Mouse (Mus musculus): Measurements from ENCODE around the gene Son.
"Not testable (repeated sequence)": the region's sequence is repeated elsewhere in the genome, so short reads cannot be mapped to it uniquely, and the experiment has no call there.

Son gene

DNA sequence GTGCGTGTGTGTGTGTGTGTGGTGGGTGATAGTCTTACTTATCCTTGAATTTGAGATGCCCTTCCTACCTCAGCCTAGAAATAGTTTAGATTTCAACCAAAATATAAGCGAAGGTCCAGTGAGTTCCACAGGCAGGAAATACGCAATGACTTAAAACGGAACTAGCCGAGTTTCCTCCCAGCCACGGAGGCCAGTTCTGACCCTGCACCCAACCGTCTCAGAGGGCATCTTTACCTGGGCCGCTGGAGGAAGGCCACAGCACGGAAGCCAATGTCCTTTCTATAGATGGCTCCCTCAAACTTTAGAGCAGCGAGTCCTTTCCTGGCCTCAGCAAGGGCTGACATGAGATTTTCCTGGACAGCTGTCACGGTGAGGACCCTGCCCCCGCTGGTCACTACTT, 13.7 kb upstream of the Son start:
- in situ Hi-C loops (cut with MboI; ENCODE audit: low sequenced_read_pairs), result no loop called here

DNA sequence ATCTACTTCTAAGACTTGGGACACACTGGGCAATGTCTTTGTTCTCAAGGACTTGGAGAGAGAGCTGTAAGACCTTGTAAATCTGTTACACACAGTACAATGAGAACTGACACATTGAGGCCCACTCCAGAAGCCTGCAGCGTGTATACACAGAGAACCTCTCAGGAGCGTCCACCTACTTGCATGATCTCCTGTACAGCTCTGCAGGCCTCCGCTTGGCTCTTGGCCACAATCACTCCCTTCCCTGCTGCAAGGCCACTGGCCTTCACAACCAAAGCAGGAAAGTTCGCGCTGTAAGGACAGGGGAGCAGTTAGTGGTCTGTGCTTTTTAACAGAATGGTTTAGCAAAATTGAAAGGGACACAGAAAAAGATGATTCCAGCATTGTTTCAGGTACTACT, 8.1 kb upstream of the Son start:
- in situ Hi-C loops (cut with MboI; ENCODE audit: low sequenced_read_pairs), result no loop called here

DNA sequence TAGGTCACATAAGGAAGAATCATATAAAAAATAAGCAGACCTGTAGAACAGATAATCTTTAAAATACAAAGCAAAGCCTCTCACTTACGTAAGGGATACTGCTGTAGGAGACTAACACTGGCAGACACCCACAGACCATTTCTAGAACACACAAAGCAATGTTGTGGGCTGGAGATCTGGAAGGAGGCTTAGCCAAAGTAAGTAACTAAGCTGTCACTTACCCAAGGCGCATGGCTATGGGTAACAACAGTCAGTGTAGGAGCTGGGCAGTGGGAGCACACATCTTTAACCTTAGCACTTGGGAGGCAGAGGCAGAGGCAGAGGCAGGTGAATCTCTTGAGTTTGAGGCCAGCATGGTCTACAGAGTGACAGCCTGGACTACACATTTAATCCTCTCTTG, 7.7 kb upstream of the Son start:
- in situ Hi-C loops (cut with MboI; ENCODE audit: low sequenced_read_pairs), result no loop called here

DNA sequence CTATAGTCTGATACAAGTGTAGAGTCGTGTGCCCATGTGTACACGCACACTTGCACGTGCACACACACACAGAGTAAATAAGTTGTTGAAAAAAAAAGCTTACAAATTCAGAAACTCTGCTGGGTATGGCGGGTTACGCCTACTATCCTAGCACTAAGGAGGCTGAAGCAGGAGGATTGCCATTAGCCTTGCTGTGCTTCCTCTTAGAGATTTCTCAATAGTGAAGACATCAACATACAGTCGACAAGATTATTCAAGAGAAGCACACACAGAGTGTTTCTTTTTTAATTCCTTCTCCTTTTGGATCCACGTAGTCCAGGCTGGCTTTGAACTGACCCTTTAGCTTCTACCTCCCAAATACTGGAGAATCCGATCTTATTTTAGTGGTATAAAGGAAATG, 7.1 kb upstream of the Son start:
- in situ Hi-C loops (cut with MboI; ENCODE audit: low sequenced_read_pairs), result no loop called here

DNA sequence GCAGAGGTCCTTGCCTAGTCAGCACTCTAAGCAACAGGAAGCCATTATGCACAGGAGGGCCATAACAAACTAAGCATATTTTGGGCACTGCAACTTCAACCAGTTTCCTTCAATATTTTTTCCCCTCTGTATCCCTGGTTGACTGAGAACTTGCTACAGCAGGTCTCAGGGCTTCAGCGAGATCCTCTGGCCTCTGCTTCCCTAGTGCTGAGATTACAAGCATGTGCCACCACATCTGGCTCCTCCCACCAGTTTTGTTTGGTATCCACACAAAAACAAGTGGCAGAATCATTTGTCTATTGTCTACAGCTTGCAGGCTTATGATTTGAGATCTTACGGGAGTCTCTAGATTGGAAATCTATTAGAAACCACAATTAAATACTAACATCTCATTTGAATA, 2.4 kb upstream of the Son start:
- in situ Hi-C loops (cut with MboI; ENCODE audit: low sequenced_read_pairs), result no loop called here

DNA sequence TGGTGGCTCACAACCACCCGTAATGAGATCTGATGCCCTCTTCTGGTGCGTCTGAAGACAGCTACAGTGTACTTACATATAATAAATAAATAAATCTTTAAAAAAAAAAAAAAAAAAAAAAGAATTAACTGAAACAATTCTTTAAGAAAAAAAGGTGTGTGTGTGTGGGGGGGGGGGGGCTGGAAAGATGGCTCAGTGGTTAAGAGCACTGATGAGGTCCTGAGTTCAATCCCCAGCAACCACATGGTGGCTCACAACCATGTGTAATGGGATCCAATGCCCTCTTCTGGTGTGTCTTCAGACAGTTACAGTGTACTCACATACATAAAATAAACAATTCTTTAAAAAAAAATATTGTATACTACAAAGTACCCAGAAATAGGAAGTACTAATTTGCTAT, 1.9 kb upstream of the Son start:
- in situ Hi-C loops (cut with MboI; ENCODE audit: low sequenced_read_pairs), result not testable (repeated sequence)

DNA sequence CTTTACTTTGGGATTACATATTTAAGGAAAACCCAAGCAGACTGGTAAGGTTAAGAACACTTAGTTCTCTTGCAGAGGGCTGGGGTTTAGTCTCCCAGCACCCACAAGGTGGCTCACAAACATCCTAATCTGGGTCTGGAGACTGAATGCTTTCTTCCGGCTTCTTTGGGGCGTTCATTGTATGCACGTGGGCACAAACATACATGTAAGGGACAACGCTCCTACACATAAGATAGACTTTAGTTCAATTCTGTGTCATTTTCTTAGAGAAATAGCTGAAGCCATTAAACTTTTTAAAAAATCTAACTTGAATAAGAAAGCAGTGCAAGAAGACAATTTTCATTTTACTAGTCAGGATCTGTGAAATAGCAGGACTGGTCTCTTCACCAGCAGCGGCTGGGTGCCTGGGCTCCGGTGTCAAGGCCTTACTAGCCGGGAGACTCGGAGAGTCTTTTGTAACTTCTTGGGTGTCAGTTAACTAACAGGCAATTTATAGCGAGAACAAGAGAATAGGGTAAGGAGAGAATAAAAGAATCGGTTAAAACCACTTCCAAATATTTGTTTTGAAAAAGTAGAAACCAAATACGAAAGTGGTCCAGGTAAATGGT, 1.2 kb upstream of the Son start:
- in situ Hi-C loops (cut with MboI; ENCODE audit: low sequenced_read_pairs), result no loop called here

DNA sequence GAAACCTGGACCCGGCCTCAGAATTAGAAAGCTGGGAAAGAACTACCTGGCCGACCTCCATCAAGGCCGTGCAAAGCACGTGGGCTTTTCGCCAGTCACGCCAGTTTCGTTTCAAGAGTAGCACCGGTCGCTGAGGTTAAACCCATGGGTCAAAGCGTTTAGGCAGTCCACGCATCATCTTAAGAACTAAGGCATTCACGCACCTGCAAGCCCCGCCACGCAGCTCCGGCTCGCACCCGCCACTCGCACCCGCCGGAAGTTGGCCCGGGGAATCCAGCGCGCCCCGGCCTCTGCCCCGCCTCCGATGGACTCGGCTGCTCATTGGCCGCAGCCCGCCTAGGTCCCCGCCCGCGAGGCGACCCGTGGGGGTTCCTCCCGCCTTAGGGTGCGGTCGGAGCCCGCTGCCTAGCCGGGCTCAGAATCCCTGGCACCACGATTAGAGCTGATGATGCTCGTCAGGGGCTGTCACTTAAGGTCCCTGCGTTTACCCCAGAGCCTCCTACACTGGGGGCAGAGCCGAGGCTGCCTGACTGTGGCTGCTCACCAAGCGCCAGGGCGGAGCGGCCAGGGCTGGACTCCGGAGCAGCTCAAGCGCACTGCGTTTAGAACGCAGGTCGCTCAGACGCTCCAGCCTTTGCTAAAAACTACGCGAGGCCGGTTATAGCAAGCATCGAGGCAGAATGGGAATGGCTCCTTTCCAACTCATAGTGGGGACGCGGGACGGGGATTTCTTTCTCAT, 456 bp upstream of the Son start, which contains the start of gene Gart:
Gart (minus strand) TSS at position 272 of the 739 bp plus-strand sequence.
- in situ Hi-C loops (cut with MboI; ENCODE audit: low sequenced_read_pairs), result no loop called here

DNA sequence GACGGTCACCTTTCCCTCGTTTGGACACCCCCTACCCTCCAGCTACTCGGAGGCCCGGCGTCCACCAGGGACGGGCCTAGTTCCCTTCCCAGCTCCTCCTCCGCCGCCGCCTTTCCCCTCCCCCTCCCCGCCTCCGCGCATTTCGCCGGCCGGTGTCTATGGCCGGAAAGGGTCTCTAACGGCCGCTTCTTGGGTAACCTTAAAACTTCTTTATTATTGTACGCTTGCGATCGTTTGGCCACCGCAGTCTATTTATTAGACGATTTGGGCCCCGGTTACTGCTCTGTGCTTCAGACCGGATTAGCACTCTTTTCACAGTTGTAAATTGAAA, 879 bp downstream of the Son start:
- in situ Hi-C loops (cut with MboI; ENCODE audit: low sequenced_read_pairs), result no loop called here

DNA sequence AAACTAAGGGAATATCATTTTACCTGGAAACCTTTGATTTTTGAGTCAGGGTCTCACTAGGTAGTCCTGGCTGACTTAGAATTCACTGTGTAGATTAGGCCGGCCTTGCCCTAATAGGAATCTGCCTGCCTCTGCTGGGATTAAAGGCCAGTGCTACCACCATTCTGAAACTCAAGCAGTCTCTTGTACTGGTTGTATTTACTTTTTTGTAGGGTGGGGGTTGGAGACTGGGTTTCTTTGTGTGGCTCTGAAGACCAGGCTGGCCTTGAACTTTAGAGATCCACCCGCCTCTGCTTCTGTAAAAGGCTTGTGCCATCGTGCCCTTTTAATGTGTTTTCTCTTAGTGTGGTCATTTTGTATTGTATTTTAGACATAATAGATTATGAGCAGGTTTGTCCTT, 1.9 kb downstream of the Son start:
- in situ Hi-C loops (cut with MboI; ENCODE audit: low sequenced_read_pairs), result no loop called here

DNA sequence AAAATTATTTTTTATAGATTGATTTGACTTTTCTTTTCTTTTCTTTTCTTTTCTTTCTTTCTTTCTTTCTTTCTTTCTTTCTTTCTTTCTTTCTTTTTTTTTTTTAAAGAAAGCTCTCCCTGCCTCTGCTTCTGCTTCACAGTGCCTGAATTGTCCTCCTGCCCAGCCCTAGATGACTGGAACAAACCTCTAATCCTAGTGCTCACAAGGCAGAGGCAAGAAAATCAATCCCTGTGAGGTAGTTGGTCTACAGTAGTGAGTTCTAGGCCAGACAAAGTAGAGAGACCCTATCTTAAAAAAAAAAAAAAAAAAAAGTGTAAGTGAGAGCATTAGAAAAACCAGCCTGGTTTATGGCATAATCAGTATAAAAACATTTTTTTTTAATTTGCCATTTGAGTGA, 2.5 kb downstream of the Son start:
- in situ Hi-C loops (cut with MboI; ENCODE audit: low sequenced_read_pairs), result no loop called here

DNA sequence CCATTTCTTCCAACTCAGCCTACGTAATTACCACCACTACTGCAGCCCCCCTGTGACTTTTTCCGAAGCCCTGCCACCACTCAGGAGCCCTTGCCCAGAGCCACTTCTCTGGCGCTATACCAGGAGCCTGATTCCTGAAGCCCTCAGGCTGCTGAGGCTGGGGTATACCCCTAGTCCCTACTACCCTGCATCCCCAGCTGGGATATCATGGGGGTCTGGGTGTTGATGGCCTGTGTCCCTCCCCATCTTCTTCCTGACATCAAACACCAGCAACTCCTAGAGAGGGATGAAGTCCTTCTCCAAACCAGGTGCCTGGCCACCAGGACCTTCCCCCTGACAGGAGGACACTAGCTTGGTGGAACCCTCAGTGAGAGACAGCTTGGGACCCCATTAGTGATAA, 4.9 kb downstream of the Son start:
- in situ Hi-C loops (cut with MboI; ENCODE audit: low sequenced_read_pairs), result no loop called here

DNA sequence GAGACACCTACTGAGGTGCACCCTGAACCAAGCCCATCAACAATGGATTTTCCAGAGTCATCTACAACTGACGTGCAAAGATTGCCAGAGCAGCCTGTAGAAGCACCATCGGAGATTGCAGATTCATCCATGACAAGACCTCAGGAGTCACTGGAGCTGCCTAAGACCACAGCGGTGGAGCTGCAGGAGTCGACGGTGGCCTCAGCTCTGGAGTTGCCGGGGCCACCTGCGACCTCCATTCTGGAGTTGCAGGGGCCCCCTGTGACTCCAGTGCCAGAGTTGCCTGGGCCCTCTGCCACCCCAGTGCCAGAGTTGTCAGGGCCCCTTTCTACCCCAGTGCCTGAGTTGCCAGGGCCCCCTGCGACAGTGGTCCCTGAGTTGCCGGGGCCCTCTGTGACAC, 8.0 kb downstream of the Son start:
- in situ Hi-C loops (cut with MboI; ENCODE audit: low sequenced_read_pairs), result no loop called here

DNA sequence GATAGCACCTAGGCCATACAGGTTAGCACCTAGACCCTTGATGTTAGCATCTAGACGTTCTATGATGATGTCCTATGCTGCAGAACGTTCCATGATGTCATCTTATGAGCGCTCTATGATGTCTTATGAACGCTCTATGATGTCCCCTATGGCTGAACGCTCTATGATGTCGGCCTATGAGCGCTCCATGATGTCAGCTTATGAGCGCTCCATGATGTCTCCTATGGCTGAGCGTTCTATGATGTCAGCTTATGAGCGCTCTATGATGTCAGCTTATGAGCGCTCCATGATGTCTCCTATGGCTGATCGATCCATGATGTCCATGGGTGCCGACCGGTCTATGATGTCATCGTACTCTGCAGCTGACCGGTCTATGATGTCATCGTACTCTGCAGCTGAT, 10.0 kb downstream of the Son start:
- in situ Hi-C loops (cut with MboI; ENCODE audit: low sequenced_read_pairs), result no loop called here

DNA sequence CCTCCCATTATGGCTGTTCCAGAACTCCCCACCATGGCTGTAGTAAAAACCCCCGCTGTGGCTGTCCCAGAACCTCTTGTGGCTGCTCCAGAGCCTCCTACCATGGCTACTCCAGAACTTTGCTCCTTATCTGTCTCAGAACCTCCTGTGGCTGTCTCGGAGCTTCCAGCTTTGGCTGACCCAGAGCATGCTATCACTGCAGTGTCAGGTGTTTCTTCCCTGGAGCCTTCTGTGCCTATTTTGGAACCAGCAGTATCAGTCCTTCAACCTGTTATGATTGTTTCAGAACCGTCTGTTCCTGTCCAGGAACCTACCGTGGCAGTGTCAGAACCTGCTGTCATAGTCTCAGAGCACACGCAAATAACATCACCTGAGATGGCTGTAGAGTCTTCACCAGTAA, 11.2 kb downstream of the Son start:
- in situ Hi-C loops (cut with MboI; ENCODE audit: low sequenced_read_pairs), result no loop called here

DNA sequence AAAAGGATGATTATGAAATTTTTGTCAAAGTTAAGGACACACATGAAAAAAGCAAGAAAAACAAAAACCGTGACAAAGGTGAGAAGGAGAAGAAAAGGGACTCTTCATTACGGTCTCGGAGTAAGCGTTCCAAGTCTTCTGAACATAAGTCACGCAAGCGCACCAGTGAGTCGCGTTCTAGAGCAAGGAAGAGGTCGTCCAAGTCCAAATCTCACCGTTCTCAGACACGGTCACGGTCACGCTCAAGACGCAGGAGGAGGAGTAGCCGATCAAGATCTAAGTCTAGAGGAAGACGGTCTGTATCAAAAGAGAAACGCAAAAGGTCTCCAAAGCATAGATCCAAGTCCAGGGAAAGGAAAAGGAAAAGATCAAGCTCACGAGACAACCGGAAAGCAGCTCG, 12.5 kb downstream of the Son start:
- in situ Hi-C loops (cut with MboI; ENCODE audit: low sequenced_read_pairs), result no loop called here

DNA sequence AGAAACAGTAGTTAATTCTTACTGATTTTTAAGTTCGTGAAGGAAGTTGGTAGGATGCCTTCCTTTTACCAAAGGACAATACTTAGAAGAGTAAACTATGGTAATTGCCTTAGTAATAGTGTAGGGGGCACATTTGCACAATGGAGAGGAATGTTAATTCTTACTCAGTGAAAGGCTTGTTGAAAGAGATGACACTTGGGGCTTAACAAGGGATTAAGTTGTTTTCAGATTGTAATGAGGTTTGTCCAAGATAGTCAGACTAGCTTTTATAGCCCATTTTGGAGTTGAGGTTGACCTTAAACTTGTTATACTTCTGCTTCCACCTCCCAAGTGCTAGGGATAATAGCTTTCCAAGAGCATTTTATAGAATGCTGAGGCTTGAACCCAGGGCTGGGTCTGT, 14.1 kb downstream of the Son start:
- in situ Hi-C loops (cut with MboI; ENCODE audit: low sequenced_read_pairs), result no loop called here

DNA sequence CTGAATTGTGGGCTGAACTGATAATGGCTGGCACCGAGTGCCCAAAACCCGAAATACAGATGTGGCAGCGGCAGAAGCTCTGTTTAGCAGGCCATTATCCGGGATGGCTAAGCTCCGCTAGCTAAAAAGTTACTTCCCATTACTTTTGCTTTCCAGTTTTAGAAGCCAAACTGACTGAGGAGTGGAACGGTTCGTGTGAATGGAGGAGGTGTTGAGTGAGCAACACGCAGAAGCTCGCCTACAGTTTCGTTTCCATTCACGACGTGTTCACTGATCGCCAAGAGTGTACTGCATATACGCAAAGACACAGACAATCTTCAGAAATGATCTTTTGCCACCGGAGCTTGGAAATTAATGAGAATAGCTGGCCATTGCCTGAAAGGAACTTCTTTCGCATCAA, 15.0 kb downstream of the Son start:
- in situ Hi-C loops (cut with MboI; ENCODE audit: low sequenced_read_pairs), result no loop called here

DNA sequence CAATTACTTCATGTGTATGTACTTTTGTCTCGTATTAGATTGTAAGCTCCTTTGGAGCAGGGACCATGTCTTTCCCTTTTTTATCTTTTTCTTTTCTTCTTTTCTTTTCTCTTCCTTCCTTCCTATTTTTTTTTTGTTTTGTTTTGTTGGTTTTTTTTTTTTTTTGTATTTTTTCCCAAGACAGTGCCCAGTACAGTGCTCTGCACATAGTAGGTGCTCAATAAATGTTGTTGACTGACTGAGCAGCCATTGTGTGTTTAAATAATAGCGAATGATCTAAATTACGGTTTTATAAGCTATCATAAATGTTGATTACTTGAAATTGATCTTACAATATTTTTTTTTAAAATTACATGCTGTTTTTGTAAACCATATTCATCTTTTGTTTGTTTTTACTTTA, 16.5 kb downstream of the Son start:
- in situ Hi-C loops (cut with MboI; ENCODE audit: low sequenced_read_pairs), result no loop called here

DNA sequence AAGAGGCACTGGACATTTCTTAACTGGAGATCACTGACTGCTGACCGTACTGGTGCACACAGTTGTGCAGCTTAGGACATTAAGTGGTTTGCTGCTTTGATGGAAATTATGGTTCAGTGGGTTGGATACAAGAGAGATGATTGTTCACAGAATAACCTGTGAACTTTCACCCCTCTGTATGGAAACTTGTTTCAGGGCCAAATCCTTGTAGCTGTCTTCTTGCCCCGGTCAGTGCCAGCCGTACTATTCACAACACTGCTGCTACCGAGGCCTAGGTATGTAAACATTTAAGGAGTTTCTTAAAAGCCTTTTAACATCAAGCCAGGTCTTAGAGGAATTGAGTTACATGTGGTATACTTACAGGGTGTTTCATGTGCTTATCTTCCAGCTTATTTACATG, 27.2 kb downstream of the Son start:
- in situ Hi-C loops (cut with MboI; ENCODE audit: low sequenced_read_pairs), result no loop called here

DNA sequence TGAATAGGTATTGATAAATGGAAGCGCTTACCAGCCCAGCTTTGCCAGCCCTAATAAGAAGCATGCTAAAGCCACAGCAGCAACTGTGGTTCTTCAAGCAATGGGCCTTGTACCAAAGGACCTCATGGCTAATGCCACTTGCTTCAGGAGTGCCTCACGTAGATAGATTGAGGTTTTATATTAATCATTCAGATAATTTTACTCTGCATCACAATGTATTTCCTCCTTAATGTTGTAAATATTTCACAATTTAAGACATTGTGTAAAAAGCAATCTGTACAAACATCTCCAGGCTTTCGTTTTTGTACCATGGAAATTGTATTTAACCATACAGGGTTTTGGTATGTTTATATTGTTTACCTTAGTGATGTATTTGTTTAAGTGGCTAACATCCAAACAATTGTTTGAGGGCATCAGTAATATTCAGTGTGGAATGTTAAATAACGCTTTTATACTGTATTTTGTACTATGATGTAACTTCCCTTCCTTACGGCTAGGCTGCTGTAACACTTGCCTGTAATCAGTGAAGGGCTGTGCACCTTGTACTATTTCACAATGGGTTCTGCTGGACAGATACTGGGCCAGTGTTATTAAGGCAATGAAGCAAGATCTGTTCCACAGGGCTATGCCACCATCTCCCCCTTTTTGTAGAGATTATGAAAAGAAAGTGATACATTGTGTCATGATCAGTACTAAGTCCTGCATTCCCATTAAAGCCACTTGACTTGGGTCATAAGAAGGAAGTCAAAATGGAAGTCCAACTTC, 31.0 kb downstream of the Son start:
- in situ Hi-C loops (cut with MboI; ENCODE audit: low sequenced_read_pairs), result no loop called here

DNA sequence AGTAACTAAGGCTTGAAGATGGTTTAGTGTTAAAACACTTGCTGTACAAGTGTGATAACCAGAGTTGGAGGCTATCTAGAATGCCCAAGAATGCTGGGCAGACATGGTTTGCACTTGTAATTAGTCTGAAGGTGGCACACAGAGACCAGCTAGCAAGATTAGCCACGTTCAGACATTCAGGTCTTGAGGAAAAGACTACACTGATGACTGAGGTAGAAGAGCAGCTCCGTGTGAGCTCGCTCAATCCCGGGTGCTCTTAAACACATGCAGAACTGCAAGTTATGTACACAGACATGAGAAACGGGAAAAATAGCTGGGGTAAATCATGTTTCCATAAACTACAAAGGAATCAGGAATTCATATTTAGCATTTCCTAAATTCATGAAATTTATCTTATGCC, 33.4 kb downstream of the Son start:
- in situ Hi-C loops (cut with MboI; ENCODE audit: low sequenced_read_pairs), result no loop called here
